Mouse (Mus musculus) ES-E14 (cell line): ENCODE data around the gene Hydin.

Experiments
- CHD2 ChIP-seq: IDR thresholded peaks from 2 replicates; pipeline ENCODE4 v1.6.1; 2014; ENCODE audit warnings: mild to moderate bottlenecking, low read depth, low read length, inconsistent platforms
- HCFC1 ChIP-seq: IDR thresholded peaks from 2 replicates; pipeline ENCODE4 v1.6.1; 2012; ENCODE audit warnings: low read length, inconsistent platforms, borderline replicate concordance; ENCODE audit not compliant: insufficient read depth

- TF ChIP-seq HCFC1 = no peak
- TF ChIP-seq CHD2 = no peak
These were observed 195.9 kb downstream of the Hydin start for GRCm38 (mm10) chr8:110462627-110463208.
